Mouse (Mus musculus): ENCODE data around the gene Rpusd1. TPM values are rescaled to one million over a fixed set of nuclear protein-coding genes. Genes with fewer than 3 reads are reported as not detected.

Gene Rpusd1
- 15.8 and 19.4 TPM in 2 replicates for polyA plus RNA-seq (2015; fragmentation: Nextera tagmentation; extraction: Ambion mirVana)

- peak within 1 kb of the TSS; percentile 75 for H3K4me3 ChIP-seq (ENCODE audit: low read length)
- no peaks in the 10 kb centered on the region for H3K9me3 ChIP-seq (ENCODE audit: control insufficient read depth, low read length)
- H3K27ac ChIP-seq (ENCODE audit: low read length), result peak within 1 kb of the TSS; percentile 51; the same call in 1 of the 2 replicates
- H3K27me3 ChIP-seq (replicated peaks; ENCODE audit: control insufficient read depth, insufficient read depth, low read length), result no peaks in the 10 kb centered on the region
- H3K9ac ChIP-seq (ENCODE audit: low read depth, low read length), result peak within 1 kb of the TSS; percentile 85
- peaks cover 22% of the 10 kb centered on the region for H3K4me1 ChIP-seq (ENCODE audit: control insufficient read depth, insufficient read depth, low read length)
- H3K4me2 ChIP-seq (ENCODE audit: low read depth, low read length), result peak within 1 kb of the TSS; percentile 96
- peak; percentile 99 for ATAC-seq
- H3K36me3 ChIP-seq (ENCODE audit: control insufficient read depth, insufficient read depth, low read length), result peaks cover 13% of the 10 kb centered on the region
- WGBS, result under 1% methylated on average over 37 of the region's 37 CpGs
These were observed at the start of gene Rpusd1, which contains the start of gene Chtf18 for GRCm38 (mm10) chr17:25727265-25728008. TSS of gene Rpusd1 (plus strand) at chr17:25727670. TSS of gene Chtf18 (minus strand) at chr17:25727419.

GRCm38 (mm10) chr17:25677969-25678368, 49.5 kb upstream of the Rpusd1 start:
- WGBS, result 70% methylated on average over 6 of the region's 6 CpGs
- Histone ChIP-seq H3K4me1 (ENCODE audit: control insufficient read depth, insufficient read depth, low read length) (no peaks in the 10 kb centered on the region), H3K9ac (ENCODE audit: low read depth, low read length) (no peak overlapping the region), H3K4me3 (ENCODE audit: low read length) (no peak overlapping the region), H3K36me3 (ENCODE audit: control insufficient read depth, insufficient read depth, low read length) (no peaks in the 10 kb centered on the region), H3K27me3 (replicated peaks; ENCODE audit: control insufficient read depth, insufficient read depth, low read length) (no peaks in the 10 kb centered on the region), H3K4me2 (ENCODE audit: low read depth, low read length) (no peak overlapping the region), H3K9me3 (ENCODE audit: control insufficient read depth, low read length) (no peaks in the 10 kb centered on the region), H3K27ac (ENCODE audit: low read length) (no peak overlapping the region)
- ATAC-seq, result no peak

GRCm38 (mm10) chr17:25679818-25680217, 47.7 kb upstream of the Rpusd1 start:
- H3K27ac ChIP-seq (ENCODE audit: low read length), result no peak overlapping the region
- ATAC-seq, result no peak
- H3K9ac ChIP-seq (ENCODE audit: low read depth, low read length), result no peak overlapping the region
- H3K27me3 ChIP-seq (replicated peaks; ENCODE audit: control insufficient read depth, insufficient read depth, low read length), result no peaks in the 10 kb centered on the region
- no peaks in the 10 kb centered on the region for H3K4me1 ChIP-seq (ENCODE audit: control insufficient read depth, insufficient read depth, low read length)
- H3K36me3 ChIP-seq (ENCODE audit: control insufficient read depth, insufficient read depth, low read length), result no peaks in the 10 kb centered on the region
- no peak overlapping the region for H3K4me2 ChIP-seq (ENCODE audit: low read depth, low read length)
- H3K4me3 ChIP-seq (ENCODE audit: low read length), result no peak overlapping the region
- WGBS, result 26% methylated on average over 5 of the region's 5 CpGs
- no peaks in the 10 kb centered on the region for H3K9me3 ChIP-seq (ENCODE audit: control insufficient read depth, low read length)

GRCm38 (mm10) chr17:25681636-25682035, 45.8 kb upstream of the Rpusd1 start:
- no peaks in the 10 kb centered on the region for H3K9me3 ChIP-seq (ENCODE audit: control insufficient read depth, low read length)
- no peak for ATAC-seq
- no peaks in the 10 kb centered on the region for H3K4me1 ChIP-seq (ENCODE audit: control insufficient read depth, insufficient read depth, low read length)
- 81% methylated on average over 4 of the region's 4 CpGs for WGBS
- no peak overlapping the region for H3K4me3 ChIP-seq (ENCODE audit: low read length)
- no peak overlapping the region for H3K9ac ChIP-seq (ENCODE audit: low read depth, low read length)
- no peaks in the 10 kb centered on the region for H3K36me3 ChIP-seq (ENCODE audit: control insufficient read depth, insufficient read depth, low read length)
- H3K27me3 ChIP-seq (replicated peaks; ENCODE audit: control insufficient read depth, insufficient read depth, low read length), result no peaks in the 10 kb centered on the region
- no peak overlapping the region for H3K4me2 ChIP-seq (ENCODE audit: low read depth, low read length)
- no peak overlapping the region for H3K27ac ChIP-seq (ENCODE audit: low read length)

GRCm38 (mm10) chr17:25686323-25686722, 41.1 kb upstream of the Rpusd1 start:
- H3K9ac ChIP-seq (ENCODE audit: low read depth, low read length), result no peak overlapping the region
- H3K4me1 ChIP-seq (ENCODE audit: control insufficient read depth, insufficient read depth, low read length), result no peaks in the 10 kb centered on the region
- H3K4me3 ChIP-seq (ENCODE audit: low read length), result no peak overlapping the region
- H3K4me2 ChIP-seq (ENCODE audit: low read depth, low read length), result no peak overlapping the region
- H3K9me3 ChIP-seq (ENCODE audit: control insufficient read depth, low read length), result no peaks in the 10 kb centered on the region
- no peak for ATAC-seq
- H3K36me3 ChIP-seq (ENCODE audit: control insufficient read depth, insufficient read depth, low read length), result no peaks in the 10 kb centered on the region
- H3K27me3 ChIP-seq (replicated peaks; ENCODE audit: control insufficient read depth, insufficient read depth, low read length), result no peaks in the 10 kb centered on the region
- no peak overlapping the region for H3K27ac ChIP-seq (ENCODE audit: low read length)
- 47% methylated on average over 7 of the region's 7 CpGs for WGBS

- no peak overlapping the region for H3K4me3 ChIP-seq (ENCODE audit: low read length)
- H3K9me3 ChIP-seq (ENCODE audit: control insufficient read depth, low read length), result no peaks in the 10 kb centered on the region
- no peak overlapping the region for H3K4me2 ChIP-seq (ENCODE audit: low read depth, low read length)
- H3K27ac ChIP-seq (ENCODE audit: low read length), result no peak overlapping the region
- ATAC-seq, result no peak
- H3K4me1 ChIP-seq (ENCODE audit: control insufficient read depth, insufficient read depth, low read length), result no peaks in the 10 kb centered on the region
- H3K27me3 ChIP-seq (replicated peaks; ENCODE audit: control insufficient read depth, insufficient read depth, low read length), result no peaks in the 10 kb centered on the region
- 83% methylated on average over 4 of the region's 4 CpGs for WGBS
- no peaks in the 10 kb centered on the region for H3K36me3 ChIP-seq (ENCODE audit: control insufficient read depth, insufficient read depth, low read length)
- no peak overlapping the region for H3K9ac ChIP-seq (ENCODE audit: low read depth, low read length)
These were observed 38.5 kb upstream of the Rpusd1 start for GRCm38 (mm10) chr17:25688922-25689321.

GRCm38 (mm10) chr17:25696263-25696662, 31.2 kb upstream of the Rpusd1 start:
- no peak overlapping the region for H3K9ac ChIP-seq (ENCODE audit: low read depth, low read length)
- H3K27ac ChIP-seq (ENCODE audit: low read length), result no peak overlapping the region
- H3K36me3 ChIP-seq (ENCODE audit: control insufficient read depth, insufficient read depth, low read length), result no peaks in the 10 kb centered on the region
- H3K9me3 ChIP-seq (ENCODE audit: control insufficient read depth, low read length), result no peaks in the 10 kb centered on the region
- H3K4me2 ChIP-seq (ENCODE audit: low read depth, low read length), result no peak overlapping the region
- ATAC-seq, result 0 out of 2 replicates have a peak, but pooled peaks have one; percentile 28
- H3K4me3 ChIP-seq (ENCODE audit: low read length), result no peak overlapping the region
- WGBS, result 12% methylated on average over 1 of the region's 1 CpGs
- no peaks in the 10 kb centered on the region for H3K27me3 ChIP-seq (replicated peaks; ENCODE audit: control insufficient read depth, insufficient read depth, low read length)
- H3K4me1 ChIP-seq (ENCODE audit: control insufficient read depth, insufficient read depth, low read length), result no peaks in the 10 kb centered on the region

GRCm38 (mm10) chr17:25698446-25698845, 29.0 kb upstream of the Rpusd1 start:
- Histone ChIP-seq H3K27me3 (replicated peaks; ENCODE audit: control insufficient read depth, insufficient read depth, low read length) (no peaks in the 10 kb centered on the region), H3K4me2 (ENCODE audit: low read depth, low read length) (no peak overlapping the region), H3K9me3 (ENCODE audit: control insufficient read depth, low read length) (no peaks in the 10 kb centered on the region), H3K4me1 (ENCODE audit: control insufficient read depth, insufficient read depth, low read length) (no peaks in the 10 kb centered on the region), H3K4me3 (ENCODE audit: low read length) (no peak overlapping the region), H3K27ac (ENCODE audit: low read length) (no peak overlapping the region), H3K36me3 (ENCODE audit: control insufficient read depth, insufficient read depth, low read length) (no peaks in the 10 kb centered on the region), H3K9ac (ENCODE audit: low read depth, low read length) (no peak overlapping the region)
- WGBS, result 11% methylated on average over 7 of the region's 7 CpGs
- no peak; the same call in 1 of the 2 replicates for ATAC-seq

GRCm38 (mm10) chr17:25700863-25701496, 26.5 kb upstream of the Rpusd1 start:
- Histone ChIP-seq H3K9me3 (ENCODE audit: control insufficient read depth, low read length) (no peaks in the 10 kb centered on the region), H3K4me2 (ENCODE audit: low read depth, low read length) (no peak overlapping the region), H3K27me3 (replicated peaks; ENCODE audit: control insufficient read depth, insufficient read depth, low read length) (no peaks in the 10 kb centered on the region), H3K27ac (ENCODE audit: low read length) (no peak overlapping the region), H3K36me3 (ENCODE audit: control insufficient read depth, insufficient read depth, low read length) (no peaks in the 10 kb centered on the region), H3K4me1 (ENCODE audit: control insufficient read depth, insufficient read depth, low read length) (no peaks in the 10 kb centered on the region), H3K9ac (ENCODE audit: low read depth, low read length) (no peak overlapping the region), H3K4me3 (ENCODE audit: low read length) (no peak overlapping the region)
- WGBS, result 63% methylated on average over 9 of the region's 9 CpGs
- ATAC-seq, result no peak
